Mouse (Mus musculus) erythroblast, embryonic 14.5 days (primary cell): Measurements from ENCODE around the gene Pex5l. TPM values are rescaled to one million over a fixed set of nuclear protein-coding genes. Genes with fewer than 3 reads are reported as not detected.

Experiments used
- H3K27me3 ChIP-seq: 2 replicates; pipeline ENCODE4 v1.6.1; 2012; ENCODE audit warnings: inconsistent platforms; ENCODE audit not compliant: control insufficient read depth
- H3K36me3 ChIP-seq: 2 replicates; pipeline ENCODE4 v1.6.1; 2012; ENCODE audit warnings: mild to moderate bottlenecking, inconsistent platforms; ENCODE audit not compliant: control insufficient read depth
- H3K4me1 ChIP-seq: 2 replicates; pipeline ENCODE4 v1.6.1; 2012; ENCODE audit warnings: inconsistent platforms; ENCODE audit not compliant: control insufficient read depth
- H3K4me3 ChIP-seq: replicated peaks from 2 replicates; pipeline ENCODE3; 2012; ENCODE audit warnings: moderate library complexity, mild to moderate bottlenecking, inconsistent platforms
- H3K9me3 ChIP-seq: 2 replicates; pipeline ENCODE4 v1.6.1; 2012; ENCODE audit warnings: low read length, inconsistent platforms, mixed read lengths; ENCODE audit not compliant: control insufficient read depth
- GATA1 ChIP-seq: IDR thresholded peaks from 2 replicates; pipeline ENCODE4 v1.6.1; 2012; ENCODE audit warnings: low read length, inconsistent platforms, mixed read lengths
- TAL1 ChIP-seq: IDR thresholded peaks from 3 replicates; pipeline ENCODE4 v1.6.1; 2012; ENCODE audit warnings: low read length, inconsistent platforms, mixed read lengths
- polyA plus RNA-seq: library from polyadenylated mRNA; stranded (reverse); fragments of >175 nt; gene quantifications from 2 replicates; pipeline ENCODE4 v1.2.3, GENCODE M21; 2012

The Pex5l gene
- polyA plus RNA-seq, 1 experiment = not detected

- peaks cover 6% of the 10 kb centered on the region for H3K9me3 ChIP-seq
- no peak overlapping the region for H3K4me3 ChIP-seq
- H3K4me1 ChIP-seq = no peaks in the 10 kb centered on the region
- H3K27me3 ChIP-seq = no peaks in the 10 kb centered on the region
- H3K36me3 ChIP-seq = no peaks in the 10 kb centered on the region
- TF ChIP-seq TAL1 = no peak
Observed at GRCm38 (mm10) chr3:32910071-32910551, 232.9 kb downstream of the Pex5l start.

GRCm38 (mm10) chr3:32908400-32908799 lies 234.6 kb downstream of the Pex5l start:
- Histone ChIP-seq H3K27me3 (no peaks in the 10 kb centered on the region), H3K36me3 (no peaks in the 10 kb centered on the region), H3K4me3 (no peak overlapping the region), H3K9me3 (peaks cover 2% of the 10 kb centered on the region), H3K4me1 (no peaks in the 10 kb centered on the region)
- TF ChIP-seq GATA1 (no peak), TAL1 (no peak)

- no peaks in the 10 kb centered on the region for H3K36me3 ChIP-seq
- H3K27me3 ChIP-seq = no peaks in the 10 kb centered on the region
- TF ChIP-seq GATA1 = no peak
- TF ChIP-seq TAL1 = no peak
- no peak overlapping the region for H3K4me3 ChIP-seq
- no peaks in the 10 kb centered on the region for H3K4me1 ChIP-seq
- H3K9me3 ChIP-seq = peaks cover 2% of the 10 kb centered on the region; the same call in 1 of the 2 replicates
Observed at GRCm38 (mm10) chr3:32905850-32906779, 236.9 kb downstream of the Pex5l start.

- no peak for TF ChIP-seq GATA1
- TF ChIP-seq TAL1 = no peak
- H3K36me3 ChIP-seq = no peaks in the 10 kb centered on the region
- H3K4me3 ChIP-seq = no peak overlapping the region
- H3K9me3 ChIP-seq = peaks cover 2% of the 10 kb centered on the region; the same call in 1 of the 2 replicates
- no peaks in the 10 kb centered on the region for H3K27me3 ChIP-seq
- H3K4me1 ChIP-seq = no peaks in the 10 kb centered on the region
Observed at GRCm38 (mm10) chr3:32904599-32904998, 238.4 kb downstream of the Pex5l start.

GRCm38 (mm10) chr3:32903462-32903861 lies 239.6 kb downstream of the Pex5l start:
- Histone ChIP-seq H3K4me1 (no peaks in the 10 kb centered on the region), H3K36me3 (no peaks in the 10 kb centered on the region), H3K9me3 (peaks cover 2% of the 10 kb centered on the region; the same call in 1 of the 2 replicates), H3K27me3 (no peaks in the 10 kb centered on the region), H3K4me3 (no peak overlapping the region)
- TF ChIP-seq GATA1 (no peak), TAL1 (no peak)
